9 mouse cellular contexts compared by ENCODE assay signal in genomic region chr11:22782705-22783124, GRCm38 (mm10).
DNase-seq lines count a peak whose midpoint lies in the region; ATAC-seq lines count a peak whose summit lies in the region.
"Had no signal": no experiment of that assay in that cellular context is flagged by ENCODE, and none has a peak within 500 bp of the region (broad histone marks: within the 10 kb centered on the region; RNA-seq: fewer than 3 reads in every experiment).

No protein-coding gene starts in this region.

- H3K4me1 ChIP-seq in intestine, embryonic 14.5 days (replicated peaks; ENCODE audit: control insufficient read depth, insufficient read depth, low read length), result 0 out of 2 replicates have a peak, but pooled peaks cover 6% of the 10 kb centered on the region
- no peaks in the 10 kb centered on the region for H3K4me1 ChIP-seq in forebrain, embryonic 12.5 days
- H3K4me1 ChIP-seq in forebrain, embryonic 10.5 days, result peaks cover 4% of the 10 kb centered on the region; the same call in 1 of the 2 replicates
- H3K4me1 ChIP-seq: limb, embryonic 15.5 days had no signal

- DNase-seq in A20 (ENCODE audit: low read depth, low spot score), result peak; percentile 93
- DNase-seq in intestine, embryonic 14.5 days (ENCODE audit: low spot score), result no peak
- peak; percentile 38 for DNase-seq in skeletal muscle tissue, adult 2 months (ENCODE audit: low read depth, low spot score)
- DNase-seq in neural tube, embryonic 10.5 days (ENCODE audit: extremely low spot score, low spot score), result no peak
- DNase-seq in forebrain, embryonic 10.5 days (ENCODE audit: extremely low spot score, low spot score), result no peak
- DNase-seq in cerebellum, postnatal 25 days, result no peak

- 55% methylated on average over 13 of the region's 13 CpGs for WGBS in intestine, embryonic 14.5 days
- WGBS in forebrain, embryonic 12.5 days, result 81% methylated on average over 13 of the region's 13 CpGs
- WGBS in forebrain, embryonic 10.5 days, result 80% methylated on average over 13 of the region's 13 CpGs

- H3K9ac ChIP-seq in intestine, embryonic 14.5 days (ENCODE audit: low read length), result no peak overlapping the region
- no peak overlapping the region for H3K9ac ChIP-seq in forebrain, embryonic 12.5 days
- H3K9ac ChIP-seq: limb, embryonic 15.5 days had no signal

- H3K27ac ChIP-seq in intestine, embryonic 14.5 days (ENCODE audit: low read depth), result no peak overlapping the region
- no peak overlapping the region for H3K27ac ChIP-seq in forebrain, embryonic 12.5 days
- H3K27ac ChIP-seq in forebrain, embryonic 10.5 days, result no peak overlapping the region
- H3K27ac ChIP-seq: limb, embryonic 15.5 days had no signal

- no peaks in the 10 kb centered on the region for H3K36me3 ChIP-seq in intestine, embryonic 14.5 days (ENCODE audit: control insufficient read depth, insufficient read depth, low read length)
- H3K36me3 ChIP-seq in forebrain, embryonic 12.5 days (replicated peaks), result no peaks in the 10 kb centered on the region
- H3K36me3 ChIP-seq in forebrain, embryonic 10.5 days (replicated peaks), result no peaks in the 10 kb centered on the region
- H3K36me3 ChIP-seq: limb, embryonic 15.5 days had no signal

- ATAC-seq in CD4-positive, CD25-positive, alpha-beta regulatory T cell, adult 4 months, result peak; percentile 91
- ATAC-seq in intestine, embryonic 14.5 days (replicated peaks; ENCODE audit: low FRiP score, low TSS enrichment, low read depth), result peak; percentile 80
- ATAC-seq in forebrain, embryonic 12.5 days (ENCODE audit: low FRiP score), result no peak

- peak overlapping the region; percentile 6; the same call in 1 of the 2 replicates for H3K4me3 ChIP-seq in intestine, embryonic 14.5 days (ENCODE audit: low read depth, low read length)
- H3K4me3 ChIP-seq in forebrain, embryonic 12.5 days (replicated peaks), result no peak overlapping the region
- H3K4me3 ChIP-seq in forebrain, embryonic 10.5 days, result no peak overlapping the region
- H3K4me3 ChIP-seq: limb, embryonic 15.5 days had no signal

- no peaks in the 10 kb centered on the region for H3K27me3 ChIP-seq in intestine, embryonic 14.5 days (replicated peaks; ENCODE audit: control insufficient read depth, insufficient read depth, low read length)
- H3K27me3 ChIP-seq in forebrain, embryonic 12.5 days, result no peaks in the 10 kb centered on the region
- no peaks in the 10 kb centered on the region for H3K27me3 ChIP-seq in forebrain, embryonic 10.5 days (ENCODE audit: poor library complexity, severe bottlenecking)
- H3K27me3 ChIP-seq: limb, embryonic 15.5 days had no signal

- H3K4me2 ChIP-seq in intestine, embryonic 14.5 days (ENCODE audit: low read length), result peak overlapping the region; percentile 22; the same call in 1 of the 2 replicates
- no peak overlapping the region for H3K4me2 ChIP-seq in forebrain, embryonic 12.5 days
- H3K4me2 ChIP-seq: limb, embryonic 15.5 days had no signal

- H3K9me3 ChIP-seq in intestine, embryonic 14.5 days (ENCODE audit: control insufficient read depth, low read length), result no peaks in the 10 kb centered on the region
- no peaks in the 10 kb centered on the region for H3K9me3 ChIP-seq in forebrain, embryonic 12.5 days
- no peaks in the 10 kb centered on the region; the same call in 1 of the 2 replicates for H3K9me3 ChIP-seq in forebrain, embryonic 10.5 days
- H3K9me3 ChIP-seq: limb, embryonic 15.5 days had no signal

Comparison
In these comparisons a context has a peak if more than half of its experiments do, and no peak if none do; other contexts are left out.
1. DNase-seq: peak in A20 (single experiment) and skeletal muscle tissue, adult 2 months (single experiment); none in intestine, embryonic 14.5 days (single experiment), neural tube, embryonic 10.5 days (single experiment), forebrain, embryonic 10.5 days (single experiment) and cerebellum, postnatal 25 days (0 of 2).